Mouse (Mus musculus) kidney, adult 2 months (tissue): ENCODE results near the gene Itih4. TPM values are rescaled to one million over a fixed set of nuclear protein-coding genes. Genes with fewer than 3 reads are reported as not detected.
A peak's percentile ranks its signal among the peaks of the same experiment; 100 is the strongest.

Experiments
- DNase-seq: peaks from one replicate; pipeline ENCODE4 v3.0.0; 2021
- H3K27ac ChIP-seq: fragments of 200-500 bp; 2 replicates; pipeline ENCODE4 v1.5.1; 2012; ENCODE audit warnings: low read depth, low read length, control low read depth, inconsistent platforms; ENCODE audit not compliant: insufficient read depth
- H3K27me3 ChIP-seq: fragments of 200-500 bp; replicated peaks from 2 replicates; pipeline ENCODE4 v1.6.1; 2012; ENCODE audit warnings: mild to moderate bottlenecking, moderate library complexity, low read length, inconsistent platforms; ENCODE audit not compliant: control insufficient read depth, insufficient read depth
- H3K36me3 ChIP-seq: fragments of 200-500 bp; 2 replicates; pipeline ENCODE4 v1.6.1; 2012; ENCODE audit warnings: mild to moderate bottlenecking, moderate library complexity, low read length, inconsistent platforms; ENCODE audit not compliant: control insufficient read depth, insufficient read depth
- H3K4me1 ChIP-seq: fragments of 200-500 bp; 2 replicates; pipeline ENCODE4 v1.6.1; 2011; ENCODE audit warnings: low read length; ENCODE audit not compliant: control insufficient read depth, insufficient read depth
- H3K4me3 ChIP-seq: fragments of 200-500 bp; 2 replicates; pipeline ENCODE4 v1.5.1; 2011; ENCODE audit warnings: mild to moderate bottlenecking, low read depth, low read length, control low read depth; ENCODE audit not compliant: insufficient read depth
- CTCF ChIP-seq: fragments of 200-500 bp; conservative IDR thresholded peaks from 2 replicates; pipeline ENCODE4 v1.5.1; 2011; ENCODE audit warnings: low read depth, mild to moderate bottlenecking, control low read depth, low read length, moderate library complexity, mixed read lengths; ENCODE audit not compliant: insufficient read depth, insufficient read length
- POLR2A ChIP-seq: fragments of 200-500 bp; IDR thresholded peaks from one replicate; pipeline ENCODE4 v1.6.1; 2011; ENCODE audit warnings: low read depth, low read length, control low read depth
- WGBS: fragments of 180-500 bp; shearing (Covaris S2); methylation state at CpG from one replicate; pipeline ENCODE4 v1.1.7; 2018; 5-methylcytosine and 5-hydroxymethylcytosine counted together
- polyA plus RNA-seq: library from polyadenylated mRNA; depleted of rRNA; stranded (reverse); fragments of >200 nt; gene quantifications from 2 replicates; pipeline ENCODE4 v1.2.3, GENCODE M21; 2012

The Itih4 gene
- polyA plus RNA-seq, 1 experiment, result 0.38 TPM

DNA sequence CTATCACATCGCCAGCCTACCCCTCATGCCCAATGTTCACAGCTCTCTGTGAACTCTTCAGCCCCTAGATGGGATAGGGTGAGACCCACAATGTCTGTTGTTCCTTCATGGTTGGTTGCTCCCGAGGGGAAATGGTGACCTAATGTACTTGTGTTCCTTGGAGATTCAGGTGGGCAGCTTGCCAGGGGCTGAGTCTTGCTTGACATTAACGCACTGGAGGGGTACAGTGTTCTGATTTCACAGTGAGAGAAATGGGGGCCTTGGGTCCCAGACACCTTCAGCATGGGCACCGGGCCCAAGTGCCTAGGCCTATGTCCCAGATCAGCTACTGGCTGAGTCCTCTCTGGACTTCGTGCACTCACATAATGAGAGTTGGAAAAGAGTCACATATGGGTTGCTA lies 27.1 kb downstream of the Itih4 start:
- no peaks in the 10 kb centered on the region; the same call in 1 of the 2 replicates for H3K4me1 ChIP-seq
- TF ChIP-seq POLR2A (no peak), CTCF (no peak)
- WGBS, result 55% methylated on average over 5 of the region's 5 CpGs
- peak; percentile 63 for DNase-seq
- H3K27ac ChIP-seq, result no peak overlapping the region
- H3K36me3 ChIP-seq, result no peaks in the 10 kb centered on the region
- no peaks in the 10 kb centered on the region for H3K27me3 ChIP-seq
- no peak overlapping the region for H3K4me3 ChIP-seq

DNA sequence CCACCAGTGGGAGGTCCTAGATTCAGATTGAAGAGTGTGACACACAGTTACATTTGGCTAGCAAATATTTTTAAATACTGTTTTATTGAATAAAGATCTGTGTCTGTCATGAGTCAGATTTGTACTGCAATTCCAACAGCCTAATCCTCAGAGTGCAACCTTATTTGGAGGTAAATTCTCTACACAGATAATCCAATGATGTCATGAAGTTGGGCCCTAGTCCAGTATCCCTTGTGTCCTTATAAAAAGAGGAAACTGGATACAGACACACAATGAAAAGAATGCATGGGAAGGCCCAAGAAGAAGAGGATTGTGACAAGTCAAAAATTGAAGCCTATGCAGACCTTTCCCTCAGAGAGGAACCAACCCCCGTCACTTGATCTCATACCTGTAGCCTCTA lies 30.2 kb downstream of the Itih4 start:
- Histone ChIP-seq H3K27me3 (no peaks in the 10 kb centered on the region), H3K27ac (no peak overlapping the region), H3K4me3 (no peak overlapping the region), H3K36me3 (no peaks in the 10 kb centered on the region), H3K4me1 (no peaks in the 10 kb centered on the region; the same call in 1 of the 2 replicates)
- DNase-seq, result no peak
- WGBS, result 93% methylated on average over 1 of the region's 1 CpGs
- TF ChIP-seq POLR2A (no peak), CTCF (no peak)

DNA sequence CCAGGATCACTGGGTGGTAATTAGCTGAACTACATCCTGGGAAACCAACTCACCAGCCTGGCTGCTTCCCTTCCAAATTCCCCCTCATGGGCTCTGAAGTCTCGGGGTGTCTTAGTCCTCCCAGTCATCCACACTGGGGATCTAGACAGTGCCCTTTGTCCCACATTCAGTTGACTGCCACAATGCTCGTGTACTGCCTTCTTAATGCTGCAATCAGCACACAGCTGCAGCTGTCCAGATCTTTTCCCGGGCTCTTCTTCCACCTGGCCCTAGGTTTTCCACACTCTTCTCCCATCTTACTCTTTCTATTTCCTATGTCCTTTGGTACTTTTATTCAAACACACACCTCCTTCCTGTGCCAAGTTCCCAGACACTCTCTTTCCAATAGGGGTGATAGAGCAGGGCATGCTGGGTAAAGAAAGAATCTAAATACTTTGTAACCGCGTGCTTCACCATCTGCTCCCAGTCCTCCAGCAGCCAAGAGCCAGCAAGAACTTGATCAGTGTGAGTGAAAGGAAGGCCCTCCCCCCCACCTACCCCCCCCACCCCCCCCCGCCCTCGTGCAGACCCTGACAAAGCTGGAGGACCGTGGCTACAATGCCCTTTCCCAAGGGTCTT lies 35.9 kb downstream of the Itih4 start:
- Histone ChIP-seq H3K4me3 (no peak overlapping the region), H3K27ac (no peak overlapping the region), H3K4me1 (no peaks in the 10 kb centered on the region), H3K27me3 (no peaks in the 10 kb centered on the region), H3K36me3 (no peaks in the 10 kb centered on the region)
- TF ChIP-seq CTCF, result no peak
- no peak for TF ChIP-seq POLR2A
- no peak for DNase-seq
- WGBS, result 57% methylated on average over 7 of the region's 8 CpGs

DNA sequence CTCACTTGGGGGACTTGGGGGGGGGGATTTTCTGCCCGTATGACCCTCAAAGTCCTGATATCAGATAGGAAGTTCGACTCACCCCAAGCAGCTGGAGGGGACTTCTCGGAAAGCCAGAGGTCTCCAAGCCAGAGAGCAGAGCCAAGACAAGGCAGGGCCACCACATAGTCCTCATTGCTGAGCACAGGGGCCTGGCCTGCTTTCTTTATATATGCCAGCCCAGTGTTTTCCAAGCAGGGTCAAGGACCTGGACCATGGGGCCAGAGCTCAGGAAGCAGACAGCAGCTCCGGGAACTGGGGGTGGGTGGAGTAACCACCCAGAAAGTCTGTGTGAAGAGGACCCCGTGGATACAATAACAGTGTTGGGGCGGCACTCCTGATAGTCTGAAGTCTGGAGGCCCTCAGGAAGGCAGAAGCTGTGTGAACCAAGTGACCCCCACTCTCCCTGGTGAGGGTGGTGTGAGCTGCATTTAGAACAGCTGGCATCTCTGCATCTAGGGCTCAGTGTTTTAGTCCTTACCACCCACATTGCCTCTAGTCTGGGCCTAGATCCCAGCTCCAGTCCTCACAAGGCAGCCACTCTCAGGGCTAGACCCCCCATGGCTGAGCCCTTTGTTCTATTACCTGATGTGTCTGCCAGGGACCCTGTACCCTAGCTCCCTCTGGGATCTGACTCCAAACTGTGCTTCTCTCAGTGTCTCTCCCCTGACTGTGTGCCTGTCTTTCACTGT lies 37.3 kb downstream of the Itih4 start, which contains the start of gene Itih3:
Gene Itih3, minus strand, starts transcription at position 386 of the 731 bp plus-strand sequence.
- Histone ChIP-seq H3K36me3 (no peaks in the 10 kb centered on the region), H3K27ac (no peak within 1 kb of the TSS), H3K4me3 (no peak within 1 kb of the TSS), H3K4me1 (no peaks in the 10 kb centered on the region), H3K27me3 (no peaks in the 10 kb centered on the region)
- WGBS, result 61% methylated on average over 6 of the region's 6 CpGs
- TF ChIP-seq CTCF (no peak), POLR2A (no peak)
- DNase-seq, result no peak

DNA sequence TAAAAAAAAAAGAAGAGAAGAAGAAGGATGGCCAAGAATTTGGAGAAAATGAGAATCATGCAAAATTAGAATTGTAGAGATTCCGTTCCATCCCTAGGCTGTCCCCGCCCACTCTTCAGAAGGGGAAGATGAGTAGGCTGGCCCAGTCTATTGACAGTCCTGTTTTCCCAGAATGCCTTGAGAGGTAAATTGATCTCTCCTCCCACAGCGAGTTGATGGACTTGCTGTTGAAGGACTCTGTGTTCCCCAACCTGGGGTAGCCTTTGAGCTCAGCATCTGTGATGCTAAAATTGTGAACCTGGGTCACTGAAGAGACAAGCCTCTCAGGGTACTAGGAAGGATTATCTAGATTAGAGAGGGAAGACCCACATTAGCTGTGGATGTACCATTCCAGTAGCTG lies 39.2 kb downstream of the Itih4 start:
- TF ChIP-seq CTCF (no peak), POLR2A (no peak)
- 88% methylated on average over 3 of the region's 3 CpGs for WGBS
- H3K4me3 ChIP-seq, result no peak overlapping the region
- H3K27ac ChIP-seq, result no peak overlapping the region
- H3K27me3 ChIP-seq, result no peaks in the 10 kb centered on the region
- H3K4me1 ChIP-seq, result no peaks in the 10 kb centered on the region
- H3K36me3 ChIP-seq, result no peaks in the 10 kb centered on the region
- DNase-seq, result no peak

DNA sequence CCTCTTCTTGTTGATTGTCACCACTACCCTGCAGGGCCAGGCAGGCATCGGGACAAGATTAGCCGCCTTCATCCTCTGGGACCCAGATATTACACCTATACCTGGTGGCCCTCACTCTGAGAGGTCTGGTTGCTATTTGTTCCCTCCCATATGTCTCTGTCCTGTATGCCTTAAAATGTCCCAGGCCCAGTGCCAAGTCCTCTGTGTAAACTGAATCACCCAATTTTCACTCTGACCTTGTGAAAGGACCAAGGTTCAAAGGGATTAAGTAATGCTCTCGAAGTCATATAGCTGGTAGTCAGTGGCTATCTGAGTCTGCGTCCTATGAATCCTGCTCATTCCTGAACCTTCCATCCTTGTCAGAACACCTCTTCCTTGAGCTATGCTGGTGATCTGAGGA lies 44.1 kb downstream of the Itih4 start:
- Histone ChIP-seq H3K27me3 (no peaks in the 10 kb centered on the region), H3K27ac (no peak overlapping the region), H3K36me3 (no peaks in the 10 kb centered on the region), H3K4me1 (no peaks in the 10 kb centered on the region), H3K4me3 (no peak overlapping the region)
- WGBS, result 90% methylated on average over 4 of the region's 4 CpGs
- no peak for DNase-seq
- no peak for TF ChIP-seq CTCF
- no peak for TF ChIP-seq POLR2A

DNA sequence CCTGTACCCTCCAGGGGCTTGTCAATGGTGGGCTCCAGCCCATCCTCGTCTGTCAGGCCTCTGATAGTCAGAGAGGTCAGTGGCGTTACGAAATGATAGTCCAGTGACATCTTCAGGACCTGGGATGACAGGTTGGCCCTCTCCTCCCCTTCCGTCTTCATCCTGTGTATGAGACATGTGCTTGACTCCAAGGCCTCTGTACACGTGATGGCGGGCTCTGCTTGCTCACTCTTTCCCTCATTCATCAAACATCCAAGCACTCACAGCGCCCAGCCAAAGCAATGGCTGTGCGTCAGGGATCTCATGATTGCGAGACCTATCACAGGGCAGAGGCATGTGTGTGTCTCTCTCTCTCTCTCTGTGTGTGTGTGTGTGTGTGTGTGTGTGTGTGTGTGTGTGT lies 47.1 kb downstream of the Itih4 start:
- 87% methylated on average over 9 of the region's 9 CpGs for WGBS

More for the DNA sequence above, 47.1 kb downstream of the Itih4 start:
- TF ChIP-seq POLR2A (no peak), CTCF (no peak)
- H3K4me1 ChIP-seq, result no peaks in the 10 kb centered on the region
- H3K27ac ChIP-seq, result no peak overlapping the region
- DNase-seq, result no peak
- no peaks in the 10 kb centered on the region for H3K27me3 ChIP-seq
- H3K4me3 ChIP-seq, result no peak overlapping the region
- H3K36me3 ChIP-seq, result no peaks in the 10 kb centered on the region
